Mouse (Mus musculus): Measurements from ENCODE around the gene Rimklb.

DNA sequence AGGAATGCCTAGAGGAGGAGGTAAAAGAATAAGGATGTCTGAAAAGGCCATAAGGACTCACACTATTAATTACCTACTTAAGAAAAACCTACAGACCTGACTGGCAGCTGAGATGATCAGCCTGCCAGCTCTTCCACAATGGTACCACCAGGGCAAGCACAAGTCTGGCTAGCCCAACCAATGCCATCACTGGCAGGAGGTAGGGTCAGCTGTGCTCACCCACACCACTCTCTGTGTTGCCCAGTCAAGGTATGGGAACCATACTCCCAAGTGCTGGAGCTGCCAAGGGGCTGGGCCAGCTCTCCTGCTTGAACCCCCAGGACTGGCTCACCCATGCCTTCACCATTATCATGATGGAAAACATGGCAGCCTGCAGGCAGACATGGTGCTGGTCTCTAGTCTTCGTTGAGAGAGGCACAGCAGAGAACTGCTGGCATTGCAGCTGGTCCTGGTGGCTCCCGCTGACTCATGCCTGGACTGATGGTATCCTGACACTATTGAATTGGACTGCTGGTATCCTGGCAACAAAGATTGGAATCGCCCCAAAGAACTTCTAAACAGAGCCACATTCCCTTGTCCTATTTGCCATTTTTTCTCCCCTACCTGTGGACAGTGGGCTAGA is 32.4 kb downstream of the Rimklb start:
- TF ChIP-seq POLR2A (IDR thresholded peaks at IDR 0.05; ENCODE audit: low read depth, low read length) (no peak), CTCF (IDR thresholded peaks at IDR 0.05; ENCODE audit: extremely low read depth, insufficient read depth, insufficient read length, insufficient replicate concordance) (no peak)

Data from spleen, adult 2 months (tissue).